Comparison of ENCODE assay signal across 1 mouse cellular context in genomic region chr14:45657641-45658611, GRCm38 (mm10).
A peak's percentile ranks its signal among the peaks of the same experiment; 100 is the strongest.
TF ChIP-seq lines count a peak whose summit lies in the region.

Gene Ddhd1, minus strand, starts transcription at chr14:45658143.

TF ChIP-seq in CH12.LX, 34 proteins besides CTCF, POLR2A, EP300 and RAD21 (continued from another document):
- no peak for TF ChIP-seq RCOR1 (conservative IDR thresholded peaks at IDR 0.05; ENCODE audit: low read depth, low read length)
- TF ChIP-seq GABPA (IDR thresholded peaks at IDR 0.05; ENCODE audit: insufficient replicate concordance, low read depth, low read length), result no peak
- no peak for TF ChIP-seq PAX5 (IDR thresholded peaks at IDR 0.05; ENCODE audit: low read length)
- TF ChIP-seq ZMIZ1 (IDR thresholded peaks at IDR 0.05; ENCODE audit: low read depth, low read length), result peak; percentile 84; the same call in 1 of the 2 replicates
- peak; percentile 85 for TF ChIP-seq BHLHE40 (IDR thresholded peaks at IDR 0.05; ENCODE audit: low read depth, low read length)
- TF ChIP-seq ZKSCAN1 (IDR thresholded peaks at IDR 0.05; ENCODE audit: borderline replicate concordance, low read depth, low read length), result no peak
- TF ChIP-seq NRF1 (IDR thresholded peaks at IDR 0.05; ENCODE audit: low read depth, low read length), result peak; percentile 80
- no peak; the same call in 1 of the 2 replicates for TF ChIP-seq MEF2A (IDR thresholded peaks at IDR 0.05; ENCODE audit: borderline replicate concordance, low read depth, low read length)
- TF ChIP-seq JUN (IDR thresholded peaks at IDR 0.05; ENCODE audit: insufficient read depth, low read depth, low read length), result no peak
- TF ChIP-seq ZNF384 (IDR thresholded peaks at IDR 0.05; ENCODE audit: low read depth, low read length), result no peak
- TF ChIP-seq E2F4 (IDR thresholded peaks at IDR 0.05; ENCODE audit: insufficient replicate concordance, low read depth, low read length), result no peak
- TF ChIP-seq SMC3 (IDR thresholded peaks at IDR 0.05; ENCODE audit: low read depth, low read length), result no peak
- TF ChIP-seq TBP (conservative IDR thresholded peaks at IDR 0.05; ENCODE audit: low read depth, low read length), result 0 out of 2 replicates have a peak, but pooled peaks have one; percentile 35
- TF ChIP-seq CHD1 (IDR thresholded peaks at IDR 0.05; ENCODE audit: low read depth, low read length), result no peak
- TF ChIP-seq MAZ (IDR thresholded peaks at IDR 0.05; ENCODE audit: low read depth, low read length), result no peak
- TF ChIP-seq MAFK (IDR thresholded peaks at IDR 0.05; ENCODE audit: insufficient replicate concordance, low read length), result no peak
- TF ChIP-seq KAT2A (IDR thresholded peaks at IDR 0.05; ENCODE audit: insufficient replicate concordance, low read length), result 0 out of 2 replicates have a peak, but pooled peaks have one; percentile 33
- TF ChIP-seq JUND (conservative IDR thresholded peaks at IDR 0.05; ENCODE audit: low read depth, low read length), result no peak
- TF ChIP-seq POLR2AphosphoS2 (IDR thresholded peaks at IDR 0.05; ENCODE audit: low read depth, low read length), result peak; percentile 89
- TF ChIP-seq MAX (IDR thresholded peaks at IDR 0.05; ENCODE audit: low read length), result peak; percentile 10; the same call in 1 of the 2 replicates
